Mouse (Mus musculus): ENCODE data around the gene Ywhae.

DNA sequence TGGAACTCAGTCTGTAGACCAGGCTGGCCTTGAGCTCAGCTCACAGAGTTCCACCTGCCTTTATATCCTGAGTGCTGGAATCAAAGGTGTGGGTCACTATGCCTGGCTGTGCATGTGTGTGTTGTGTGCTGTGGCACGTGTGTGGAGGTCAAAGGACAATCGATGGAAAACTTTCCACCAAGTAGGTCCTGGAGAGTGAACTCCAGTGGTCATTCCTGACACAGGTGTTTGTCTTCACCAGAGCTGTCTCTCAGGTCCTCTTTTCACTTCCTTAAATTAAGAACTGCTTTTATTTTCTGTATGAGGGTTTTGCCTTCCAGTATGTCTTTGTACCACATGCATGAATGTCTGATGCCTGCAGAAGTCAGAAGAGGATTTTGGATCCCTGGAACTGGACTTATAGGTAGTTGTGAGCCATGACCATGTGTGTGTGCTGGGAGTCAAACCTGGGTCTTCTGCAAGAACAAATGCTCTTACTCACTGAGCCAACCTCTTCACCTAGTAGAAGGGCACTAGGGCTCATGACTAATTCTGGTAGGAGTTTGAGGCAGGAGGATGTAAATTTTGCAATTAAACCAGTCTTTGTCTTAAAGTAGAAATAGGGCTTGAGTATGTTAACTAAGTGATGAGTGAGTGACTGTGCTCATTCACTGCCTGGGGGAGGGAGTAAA lies 5.3 kb downstream of the Ywhae start:
- no peak for TF ChIP-seq CTCF (IDR thresholded peaks at IDR 0.05; ENCODE audit: control insufficient read depth, insufficient read depth, insufficient replicate concordance, low read depth, low read length)
- TF ChIP-seq POLR2A (IDR thresholded peaks at IDR 0.05; ENCODE audit: control insufficient read depth, low read depth, low read length), result no peak

All from testis, adult 2 months (tissue).